7 mouse cellular contexts compared by ENCODE assay signal in the genomic region with DNA sequence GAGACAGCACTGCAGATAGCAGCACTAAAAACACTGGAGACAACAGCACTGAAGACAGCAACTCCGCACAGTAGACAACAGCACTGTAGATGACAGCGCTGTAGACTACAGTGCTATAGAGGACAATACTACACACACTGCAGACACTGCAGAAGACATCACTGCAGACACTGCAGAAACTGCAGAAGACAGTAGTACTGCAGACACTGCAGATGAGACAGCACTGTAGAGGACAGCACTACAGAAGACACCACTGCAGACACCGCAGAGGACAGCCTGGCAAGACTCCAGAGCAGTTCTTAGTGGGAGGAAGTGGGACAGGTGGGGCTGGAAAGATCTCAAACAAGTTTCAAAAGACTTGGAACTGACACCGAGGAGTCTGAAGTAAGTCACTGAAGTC.
DNase-seq lines count a peak whose midpoint lies in the region; TF ChIP-seq lines count a peak whose summit lies in the region.

No protein-coding gene starts in this region.

- no peaks in the 10 kb centered on the region for H3K36me3 ChIP-seq in forebrain, embryonic 10.5 days (replicated peaks)

- H3K9me3 ChIP-seq in forebrain, embryonic 10.5 days, result no peaks in the 10 kb centered on the region

- intact Hi-C loops in left cerebral cortex, postnatal 14 days (cut with DNase I), result no loop called here
- intact Hi-C loops in left cerebral cortex, postnatal 4 days (cut with DNase I), result no loop called here

- H3K27me3 ChIP-seq in forebrain, embryonic 10.5 days (ENCODE audit: poor library complexity, severe bottlenecking), result no peaks in the 10 kb centered on the region

- no peak for TF ChIP-seq POLR2A in bone marrow macrophage, adult 2 months (IDR thresholded peaks at IDR 0.05; ENCODE audit: borderline replicate concordance, low read depth, low read length)

- peak overlapping the region; percentile 37 for H3K4me3 ChIP-seq in bone marrow macrophage, adult 2 months (ENCODE audit: insufficient read depth, low read length)
- H3K4me3 ChIP-seq in forebrain, embryonic 10.5 days, result no peak overlapping the region

- WGBS in forebrain, embryonic 10.5 days, result 88% methylated on average over 4 of the region's 4 CpGs

- TF ChIP-seq CTCF in bone marrow macrophage, adult 2 months (IDR thresholded peaks at IDR 0.05; ENCODE audit: low read depth, low read length), result no peak

- H3K27ac ChIP-seq in bone marrow macrophage, adult 2 months (ENCODE audit: insufficient read depth, low read depth, low read length), result peak overlapping the region; percentile 93
- no peak overlapping the region for H3K27ac ChIP-seq in forebrain, embryonic 10.5 days

- peak; percentile 21 to 22 for DNase-seq in left cerebral cortex, postnatal 14 days (ENCODE audit: low spot score in 2 of 2)
- DNase-seq in left cerebral cortex, postnatal 4 days, result no peak
- DNase-seq in gonadal fat pad, adult 2 months (ENCODE audit: low read depth), result peak; percentile 63
- peak; percentile 57 for DNase-seq in kidney, postnatal 14 days
- DNase-seq in telencephalon, adult 2 months (ENCODE audit: low read depth, low spot score), result peak; percentile 22
- DNase-seq in forebrain, embryonic 10.5 days (ENCODE audit: extremely low spot score, low spot score), result no peak

- peaks cover 39% of the 10 kb centered on the region for H3K4me1 ChIP-seq in bone marrow macrophage, adult 2 months (ENCODE audit: control insufficient read depth, insufficient read depth, low read length)
- 0 out of 2 replicates have a peak, but pooled peaks cover 10% of the 10 kb centered on the region for H3K4me1 ChIP-seq in forebrain, embryonic 10.5 days

Comparison
In these comparisons a context has a peak if more than half of its experiments do, and no peak if none do; other contexts are left out.
1. DNase-seq: peak in left cerebral cortex, postnatal 14 days (2 of 2), gonadal fat pad, adult 2 months (single experiment), kidney, postnatal 14 days (single experiment) and telencephalon, adult 2 months (single experiment); none in left cerebral cortex, postnatal 4 days (single experiment) and forebrain, embryonic 10.5 days (single experiment).